Mouse (Mus musculus) left cerebral cortex, postnatal 4 days (tissue): ENCODE results near the gene Ctdspl. TPM values are rescaled to one million over a fixed set of nuclear protein-coding genes. Genes with fewer than 3 reads are reported as not detected.

Experiments
- DNase-seq: peaks from one replicate; pipeline ENCODE4 v3.0.0-alpha.2; 2022
- intact Hi-C: fragments of 180-260 bp; cut with DNase I; formaldehyde crosslinking; loops from one replicate; pipeline ENCODE4 v1.15.1; 2025
- total RNA-seq, 2 experiments: library from RNA; stranded (reverse); gene quantifications; 2 replicates each; pipeline ENCODE4 v1.2.3; 2021

Ctdspl gene
- total RNA-seq, 2 experiments from 2014 or later, result 18.3 to 19.6 TPM

DNA sequence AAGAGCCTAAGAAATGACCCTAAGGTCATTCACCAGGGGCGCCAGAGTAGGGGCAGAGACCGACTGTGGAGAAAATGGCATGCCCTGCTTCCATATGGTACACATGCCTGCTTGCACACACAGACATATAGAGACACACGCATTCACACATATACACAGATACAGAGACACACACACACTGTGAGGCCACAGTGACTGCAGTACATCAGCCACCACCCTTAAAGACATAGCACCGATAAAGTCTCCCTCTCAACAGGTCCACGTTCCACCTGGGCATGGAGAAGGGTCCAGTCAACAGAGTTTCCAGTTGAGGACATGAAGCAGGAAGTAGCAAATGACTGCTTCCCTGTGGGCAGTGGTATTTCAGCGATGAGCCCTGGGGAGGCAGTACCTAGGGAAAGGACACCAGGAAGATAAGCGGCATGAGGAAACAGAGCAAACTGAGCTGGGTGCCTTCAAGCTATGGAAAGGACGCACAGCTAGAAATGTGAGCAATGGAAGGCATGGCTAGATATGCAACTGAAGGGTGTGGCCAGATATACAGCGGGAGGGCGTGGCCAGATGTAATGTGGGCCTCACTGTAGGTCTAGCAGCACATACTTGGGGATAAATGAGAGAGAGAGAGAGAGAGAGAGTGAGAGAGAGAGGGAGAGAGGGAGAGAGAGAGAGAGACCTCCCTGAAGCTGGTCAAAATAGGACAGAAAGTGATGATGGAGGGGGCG lies 122.1 kb downstream of the Ctdspl start:
- intact Hi-C loops, result no loop called here
- DNase-seq, result no peak

- intact Hi-C loops, result no loop called here
- DNase-seq, result no peak
These were observed 124.9 kb downstream of the Ctdspl start for GRCm38 (mm10) chr9:119051158-119051557.

- intact Hi-C loops, result no loop called here
- no peak for DNase-seq
These were observed 126.1 kb downstream of the Ctdspl start, which contains the start of gene Vill for GRCm38 (mm10) chr9:119052154-119052944. Gene Vill, plus strand, starts transcription at chr9:119052778.

- intact Hi-C loops, result no loop called here
- DNase-seq, result no peak
These were observed 127.8 kb downstream of the Ctdspl start for GRCm38 (mm10) chr9:119053964-119054576.

- intact Hi-C loops, result no loop called here
- no peak for DNase-seq
These were observed 129.1 kb downstream of the Ctdspl start for GRCm38 (mm10) chr9:119055336-119055735.

DNA sequence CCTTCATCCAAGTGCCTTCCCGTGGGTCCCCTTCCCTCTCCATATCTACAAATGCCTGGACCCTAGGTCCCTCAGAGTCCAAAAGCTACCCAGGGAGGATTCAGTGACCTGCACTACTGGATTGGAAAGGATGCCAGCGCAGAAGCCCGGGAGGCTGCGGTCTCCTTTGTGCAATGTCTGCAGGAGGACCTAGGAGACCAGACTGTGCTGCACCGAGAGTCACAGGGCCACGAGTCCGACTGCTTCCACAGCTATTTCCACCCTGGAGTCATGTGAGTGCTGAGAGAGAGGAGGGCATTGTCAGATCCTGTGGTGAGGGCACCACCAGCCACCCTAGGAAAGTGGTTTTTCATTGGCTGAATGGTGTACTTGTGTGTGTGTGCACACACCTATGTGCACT lies 132.0 kb downstream of the Ctdspl start:
- DNase-seq, result no peak
- intact Hi-C loops, result no loop called here

GRCm38 (mm10) chr9:119060701-119061100 lies 134.4 kb downstream of the Ctdspl start:
- DNase-seq, result no peak
- intact Hi-C loops, result no loop called here

- intact Hi-C loops, result no loop called here
These were observed 136.9 kb downstream of the Ctdspl start for GRCm38 (mm10) chr9:119063036-119063644.

GRCm38 (mm10) chr9:119064296-119064695 lies 138.0 kb downstream of the Ctdspl start:
- intact Hi-C loops, result no loop called here
- no peak for DNase-seq

More at GRCm38 (mm10) chr9:119063036-119063644, 136.9 kb downstream of the Ctdspl start:
- DNase-seq, result no peak

GRCm38 (mm10) chr9:119067601-119068000 lies 141.3 kb downstream of the Ctdspl start:
- intact Hi-C loops, result loop anchor here (2.0 kb wide), 1 partner anchor 147 kb away; no protein-coding TSS in a partner anchor
- peak; percentile 82 for DNase-seq

GRCm38 (mm10) chr9:119068266-119068665 lies 142.0 kb downstream of the Ctdspl start:
- intact Hi-C loops, result no loop called here
- no peak for DNase-seq

- intact Hi-C loops, result loop anchor here (10.0 kb wide), 1 partner anchor 485 kb away; no protein-coding TSS in a partner anchor
- no peak for DNase-seq
These were observed 144.0 kb downstream of the Ctdspl start for GRCm38 (mm10) chr9:119070173-119070825.

DNA sequence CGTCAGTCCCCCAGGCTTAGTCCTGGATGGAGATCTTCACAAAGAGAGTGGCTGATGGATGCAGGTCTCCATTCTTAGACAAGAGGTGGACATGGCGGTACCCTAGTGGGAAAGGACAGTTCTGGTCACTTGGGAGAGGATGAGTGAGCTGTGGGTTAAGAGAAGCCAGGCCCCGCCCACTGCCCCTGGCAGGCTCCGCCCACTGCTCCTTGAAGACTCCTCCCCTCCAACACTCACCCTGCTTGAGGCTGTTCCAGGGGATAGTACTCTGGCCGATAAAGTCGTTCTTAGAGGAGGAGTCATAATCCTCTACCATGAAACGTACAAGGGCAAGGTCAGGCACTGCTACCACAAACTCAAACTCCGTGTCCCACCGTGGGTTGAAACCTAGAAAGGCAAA lies 145.5 kb downstream of the Ctdspl start:
- DNase-seq, result no peak
- intact Hi-C loops, result loop anchor here (10.0 kb wide), 1 partner anchor 487 kb away; no protein-coding TSS in a partner anchor

GRCm38 (mm10) chr9:119073184-119073895 lies 147.1 kb downstream of the Ctdspl start:
- intact Hi-C loops, result loop anchor here (10.0 kb wide), 1 partner anchor 489 kb away; no protein-coding TSS in a partner anchor

DNA sequence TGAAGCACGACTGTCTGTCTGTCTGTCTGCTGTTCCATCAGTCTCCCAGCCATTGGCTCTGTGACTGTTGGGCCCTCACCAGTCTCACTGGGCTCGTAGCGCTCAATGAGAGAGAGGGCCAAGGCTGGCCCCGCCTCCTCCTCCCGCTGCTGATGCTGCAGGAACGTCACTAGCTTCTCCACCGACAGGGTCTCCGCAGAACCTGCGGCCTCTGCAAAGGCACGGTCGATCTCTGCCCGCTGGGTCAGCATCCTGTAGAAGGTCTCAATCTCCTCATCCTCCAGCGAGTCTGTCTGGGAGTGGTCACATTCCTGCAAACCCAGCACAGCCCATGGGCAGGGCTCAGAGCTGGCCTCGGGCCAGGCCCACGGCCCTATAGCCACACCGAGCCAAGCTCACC lies 149.4 kb downstream of the Ctdspl start:
- intact Hi-C loops, result loop anchor here (10.0 kb wide), 1 partner anchor 491 kb away; no protein-coding TSS in a partner anchor
- DNase-seq, result no peak

More at GRCm38 (mm10) chr9:119073184-119073895, 147.1 kb downstream of the Ctdspl start:
- DNase-seq, result peak; percentile 48

- no peak for DNase-seq
- intact Hi-C loops, result no loop called here
These were observed 153.9 kb downstream of the Ctdspl start for GRCm38 (mm10) chr9:119080040-119080675.

GRCm38 (mm10) chr9:119082039-119082438 lies 155.8 kb downstream of the Ctdspl start:
- DNase-seq, result peak; percentile 57
- intact Hi-C loops, result no loop called here

GRCm38 (mm10) chr9:119082656-119083430 lies 156.6 kb downstream of the Ctdspl start:
- no peak for DNase-seq
- intact Hi-C loops, result no loop called here
